Comparison of ENCODE assay signal across 21 mouse cellular contexts in the genomic region with DNA sequence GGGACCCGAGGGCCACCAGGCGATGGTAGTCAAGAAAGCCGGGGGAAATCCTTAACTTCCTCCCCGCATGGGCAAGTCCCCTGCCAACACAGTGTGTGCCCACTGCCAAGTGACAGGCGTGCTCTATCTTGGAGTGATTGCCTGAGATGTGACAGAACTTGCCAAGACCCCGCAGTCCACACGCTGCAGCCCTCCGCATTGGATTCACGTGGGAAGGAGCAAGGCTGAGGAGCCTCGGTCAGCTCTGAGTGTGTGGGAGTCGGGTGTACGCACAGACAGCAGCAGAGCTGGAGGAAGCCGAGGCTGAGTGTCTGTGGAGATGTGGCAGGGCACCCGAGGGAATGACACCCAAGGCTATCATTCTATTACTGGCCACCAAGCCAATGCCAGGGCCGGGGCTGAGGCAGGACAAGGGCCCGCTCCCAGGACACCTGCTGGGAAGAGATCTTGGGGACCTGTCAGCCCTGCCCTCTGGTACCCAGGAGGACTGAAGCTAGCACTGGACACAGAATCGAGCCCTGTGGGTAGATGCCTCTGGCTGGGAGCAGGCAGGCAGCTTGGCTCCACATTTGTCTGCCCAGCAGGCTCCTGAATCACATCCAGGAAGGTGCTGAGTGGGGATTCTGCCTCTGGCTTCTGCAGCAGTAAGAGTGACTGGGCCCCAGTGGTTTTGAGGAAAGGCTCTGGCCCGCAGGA.
DNase-seq lines count a peak whose midpoint lies in the region; ATAC-seq and TF ChIP-seq lines count a peak whose summit lies in the region.
"Had no signal": no experiment of that assay in that cellular context is flagged by ENCODE, and none has a peak within 500 bp of the region (broad histone marks: within the 10 kb centered on the region; RNA-seq: fewer than 3 reads in every experiment).

No protein-coding gene starts in this region.

- peak; percentile 45 to 57 for DNase-seq in cerebellum, postnatal 10 days
- DNase-seq in cerebellum, adult 11 months, result no peak
- DNase-seq in gastrocnemius, adult 2 months, result peak; percentile 53
- no peak for DNase-seq in gastrocnemius, postnatal 4 days (ENCODE audit: low spot score in 2 of 2)
- no peak for DNase-seq in midbrain, embryonic 10.5 days (ENCODE audit: low spot score)
- peak; percentile 43 to 46 for DNase-seq in right cerebral cortex, adult 2 months (ENCODE audit: low spot score in 2 of 2)
- DNase-seq in right cerebral cortex, postnatal 14 days, result no peak
- DNase-seq: adrenal gland, postnatal 10 days; heart, postnatal 36 days; kidney, adult 11 months; kidney, postnatal 36 days; layer of hippocampus, postnatal 36 days; lung, adult 18-20 months; lung, postnatal 10 days had no signal

- H3K36me3 ChIP-seq in midbrain, embryonic 10.5 days, result peaks cover 27% of the 10 kb centered on the region
- no peaks in the 10 kb centered on the region for H3K36me3 ChIP-seq in midbrain, embryonic 15.5 days (replicated peaks)
- H3K36me3 ChIP-seq: heart, embryonic 15.5 days; kidney, embryonic 15.5 days; limb, embryonic 13.5 days; liver, embryonic 12.5 days had no signal

- no peak for ATAC-seq in midbrain, embryonic 15.5 days (replicated peaks)
- ATAC-seq: forebrain, embryonic 13.5 days; liver, embryonic 12.5 days had no signal

- H3K4me2 ChIP-seq in midbrain, embryonic 15.5 days, result no peak overlapping the region
- H3K4me2 ChIP-seq: forebrain, embryonic 13.5 days; heart, embryonic 15.5 days; kidney, embryonic 15.5 days; limb, embryonic 13.5 days; liver, embryonic 12.5 days had no signal

- peaks cover 35% of the 10 kb centered on the region for H3K4me1 ChIP-seq in midbrain, embryonic 10.5 days
- peaks cover 17% of the 10 kb centered on the region for H3K4me1 ChIP-seq in midbrain, embryonic 15.5 days
- H3K4me1 ChIP-seq: limb, embryonic 13.5 days had no signal

- H3K4me3 ChIP-seq in gastrocnemius, adult 2 months, result no peak overlapping the region
- no peak overlapping the region for H3K4me3 ChIP-seq in midbrain, embryonic 10.5 days
- no peak overlapping the region for H3K4me3 ChIP-seq in midbrain, embryonic 15.5 days
- H3K4me3 ChIP-seq: forebrain, embryonic 13.5 days; heart, embryonic 15.5 days; kidney, embryonic 15.5 days; limb, embryonic 13.5 days; liver, embryonic 12.5 days had no signal

- H3K27me3 ChIP-seq in midbrain, embryonic 10.5 days (ENCODE audit: low read depth, poor library complexity, severe bottlenecking), result peaks cover 7% of the 10 kb centered on the region; the same call in 1 of the 2 replicates
- no peaks in the 10 kb centered on the region for H3K27me3 ChIP-seq in midbrain, embryonic 15.5 days (replicated peaks)
- H3K27me3 ChIP-seq: forebrain, embryonic 13.5 days; kidney, embryonic 15.5 days; liver, embryonic 12.5 days had no signal

- WGBS in midbrain, embryonic 10.5 days, result 94% methylated on average over 18 of the region's 18 CpGs
- 89% methylated on average over 18 of the region's 18 CpGs for WGBS in midbrain, embryonic 15.5 days

- no peak for TF ChIP-seq CTCF in gastrocnemius, adult 2 months (IDR thresholded peaks at IDR 0.05)

- peaks cover 3% of the 10 kb centered on the region; the same call in 1 of the 2 replicates for H3K9me3 ChIP-seq in midbrain, embryonic 10.5 days (replicated peaks)
- H3K9me3 ChIP-seq in midbrain, embryonic 15.5 days, result no peaks in the 10 kb centered on the region
- H3K9me3 ChIP-seq: forebrain, embryonic 13.5 days; heart, embryonic 15.5 days; kidney, embryonic 15.5 days; limb, embryonic 13.5 days had no signal

- no peak overlapping the region for H3K9ac ChIP-seq in midbrain, embryonic 15.5 days
- H3K9ac ChIP-seq: forebrain, embryonic 13.5 days; heart, embryonic 15.5 days; kidney, embryonic 15.5 days; limb, embryonic 13.5 days; liver, embryonic 12.5 days had no signal

- H3K27ac ChIP-seq in gastrocnemius, adult 2 months, result no peak overlapping the region
- H3K27ac ChIP-seq in midbrain, embryonic 10.5 days (replicated peaks), result peak overlapping the region; percentile 77
- no peak overlapping the region for H3K27ac ChIP-seq in midbrain, embryonic 15.5 days
- H3K27ac ChIP-seq: forebrain, embryonic 13.5 days; heart, embryonic 15.5 days; kidney, embryonic 15.5 days; limb, embryonic 13.5 days; liver, embryonic 12.5 days; stomach, postnatal 0 days had no signal

- intact Hi-C loops in gastrocnemius, adult 2 months (cut with DNase I), result no loop called here

Comparison
In these comparisons a context has a peak if more than half of its experiments do, and no peak if none do; other contexts are left out.
1. DNase-seq: peak in cerebellum, postnatal 10 days (2 of 2), gastrocnemius, adult 2 months (single experiment) and right cerebral cortex, adult 2 months (2 of 2); none in cerebellum, adult 11 months (single experiment), gastrocnemius, postnatal 4 days (0 of 2), midbrain, embryonic 10.5 days (single experiment) and right cerebral cortex, postnatal 14 days (single experiment).